10 mouse cellular contexts compared by ENCODE assay signal in the genomic region with DNA sequence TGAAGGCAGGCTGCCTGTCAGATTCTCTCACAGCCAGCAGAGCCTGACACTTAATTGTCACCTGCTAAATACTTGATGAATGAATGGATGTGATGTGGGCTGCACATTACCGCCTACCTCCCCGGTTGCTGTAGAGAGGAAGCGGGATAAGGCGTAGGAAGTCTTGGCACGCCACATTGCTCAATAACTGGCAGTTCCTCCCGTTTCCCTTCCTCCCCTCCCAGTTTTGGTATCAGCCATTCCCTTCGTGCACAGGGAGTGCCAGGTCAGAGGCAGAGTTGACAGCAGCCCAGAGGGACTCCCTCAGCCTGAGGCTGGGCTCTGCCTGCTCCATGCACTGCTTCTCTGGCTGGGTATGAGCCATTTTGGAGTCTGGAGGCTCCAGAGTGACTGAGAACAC. TPM values are rescaled to one million over a fixed set of nuclear protein-coding genes. Genes with fewer than 3 reads are reported as not detected.
DNase-seq lines count a peak whose midpoint lies in the region; ATAC-seq and TF ChIP-seq lines count a peak whose summit lies in the region.
"Had no signal": no experiment of that assay in that cellular context is flagged by ENCODE, and none has a peak within 500 bp of the region (broad histone marks: within the 10 kb centered on the region; RNA-seq: fewer than 3 reads in every experiment).

No protein-coding gene starts in this region.

- H3K9me3 ChIP-seq in hindbrain, embryonic 15.5 days = no peaks in the 10 kb centered on the region
- no peaks in the 10 kb centered on the region for H3K9me3 ChIP-seq in hindbrain, embryonic 11.5 days (ENCODE audit: control insufficient read depth, low read length)
- H3K9me3 ChIP-seq in forebrain, postnatal 0 days (ENCODE audit: low read length) = no peaks in the 10 kb centered on the region
- no peaks in the 10 kb centered on the region for H3K9me3 ChIP-seq in hindbrain, postnatal 0 days (ENCODE audit: low read length)
- H3K9me3 ChIP-seq: embryonic facial prominence, embryonic 12.5 days; liver, embryonic 15.5 days had no signal

- no peaks in the 10 kb centered on the region for H3K36me3 ChIP-seq in hindbrain, embryonic 15.5 days
- no peaks in the 10 kb centered on the region for H3K36me3 ChIP-seq in hindbrain, embryonic 11.5 days (ENCODE audit: control insufficient read depth, insufficient read depth, low read length)
- no peaks in the 10 kb centered on the region for H3K36me3 ChIP-seq in forebrain, postnatal 0 days (ENCODE audit: insufficient read depth)
- no peaks in the 10 kb centered on the region for H3K36me3 ChIP-seq in hindbrain, postnatal 0 days (ENCODE audit: insufficient read depth, low read length)
- H3K36me3 ChIP-seq: embryonic facial prominence, embryonic 12.5 days; liver, embryonic 15.5 days had no signal

- no peak overlapping the region for H3K4me3 ChIP-seq in hindbrain, embryonic 15.5 days
- H3K4me3 ChIP-seq in hindbrain, embryonic 11.5 days (ENCODE audit: low read depth, low read length) = no peak overlapping the region
- no peak overlapping the region for H3K4me3 ChIP-seq in forebrain, postnatal 0 days (ENCODE audit: low read depth, low read length)
- no peak overlapping the region for H3K4me3 ChIP-seq in hindbrain, postnatal 0 days (ENCODE audit: low read length)
- H3K4me3 ChIP-seq: embryonic facial prominence, embryonic 12.5 days; liver, embryonic 15.5 days had no signal

- H3K4me1 ChIP-seq in hindbrain, embryonic 15.5 days (replicated peaks) = peaks cover 6% of the 10 kb centered on the region
- H3K4me1 ChIP-seq in hindbrain, embryonic 11.5 days (replicated peaks; ENCODE audit: control insufficient read depth, insufficient read depth, low read length) = no peaks in the 10 kb centered on the region
- no peaks in the 10 kb centered on the region for H3K4me1 ChIP-seq in forebrain, postnatal 0 days (ENCODE audit: insufficient read depth)
- no peaks in the 10 kb centered on the region for H3K4me1 ChIP-seq in hindbrain, postnatal 0 days (ENCODE audit: insufficient read depth, low read length)
- H3K4me1 ChIP-seq: embryonic facial prominence, embryonic 12.5 days had no signal

- no peak overlapping the region for H3K27ac ChIP-seq in hindbrain, embryonic 15.5 days (replicated peaks)
- H3K27ac ChIP-seq in hindbrain, embryonic 11.5 days (ENCODE audit: low read depth, low read length) = no peak overlapping the region
- 0 out of 2 replicates have a peak overlapping the region, but pooled peaks have one; percentile 29 for H3K27ac ChIP-seq in forebrain, postnatal 0 days (ENCODE audit: low read depth, low read length)
- no peak overlapping the region for H3K27ac ChIP-seq in hindbrain, postnatal 0 days
- H3K27ac ChIP-seq: embryonic facial prominence, embryonic 12.5 days; liver, embryonic 15.5 days had no signal

- peak; percentile 25; the same call in 1 of the 2 replicates for ATAC-seq in hindbrain, embryonic 15.5 days (ENCODE audit: low FRiP score, low read depth)
- ATAC-seq in hindbrain, embryonic 11.5 days (ENCODE audit: low FRiP score) = no peak
- peak; percentile 89 for ATAC-seq in forebrain, postnatal 0 days
- ATAC-seq in hindbrain, postnatal 0 days = no peak

- DNase-seq in hindbrain, embryonic 11.5 days (ENCODE audit: low spot score) = no peak
- DNase-seq in forebrain, postnatal 0 days = peak; percentile 56
- peak; percentile 56 for DNase-seq in heart, postnatal 4 days
- peak; percentile 43 to 58 for DNase-seq in lung, postnatal 4 days
- no peak for DNase-seq in cerebellum, adult 9-11 months
- no peak for DNase-seq in kidney, adult 18-20 months
- DNase-seq in hindbrain, postnatal 0 days (ENCODE audit: low spot score) = no peak

- TF ChIP-seq CTCF in forebrain, postnatal 0 days (IDR thresholded peaks at IDR 0.05; ENCODE audit: low read depth) = no peak
- no peak for TF ChIP-seq CTCF in hindbrain, postnatal 0 days (IDR thresholded peaks at IDR 0.05; ENCODE audit: low read depth)

- H3K27me3 ChIP-seq in hindbrain, embryonic 15.5 days = no peaks in the 10 kb centered on the region
- H3K27me3 ChIP-seq in hindbrain, embryonic 11.5 days (ENCODE audit: control insufficient read depth, insufficient read depth, low read length) = no peaks in the 10 kb centered on the region
- no peaks in the 10 kb centered on the region for H3K27me3 ChIP-seq in forebrain, postnatal 0 days (ENCODE audit: insufficient read depth, low read length)
- no peaks in the 10 kb centered on the region for H3K27me3 ChIP-seq in hindbrain, postnatal 0 days (ENCODE audit: insufficient read depth, low read length)
- H3K27me3 ChIP-seq: embryonic facial prominence, embryonic 12.5 days; liver, embryonic 15.5 days had no signal

- WGBS in hindbrain, embryonic 15.5 days = 65% methylated on average over 7 of the region's 7 CpGs
- 84% methylated on average over 7 of the region's 7 CpGs for WGBS in hindbrain, embryonic 11.5 days
- 24% methylated on average over 7 of the region's 7 CpGs for WGBS in forebrain, postnatal 0 days
- 64% methylated on average over 7 of the region's 7 CpGs for WGBS in hindbrain, postnatal 0 days

- no peak overlapping the region for H3K9ac ChIP-seq in hindbrain, embryonic 15.5 days
- H3K9ac ChIP-seq in hindbrain, embryonic 11.5 days (ENCODE audit: low read depth, low read length) = no peak overlapping the region
- H3K9ac ChIP-seq in forebrain, postnatal 0 days = no peak overlapping the region
- H3K9ac ChIP-seq in hindbrain, postnatal 0 days (replicated peaks; ENCODE audit: low read length) = no peak overlapping the region
- H3K9ac ChIP-seq: embryonic facial prominence, embryonic 12.5 days; liver, embryonic 15.5 days had no signal

- no peak overlapping the region for H3K4me2 ChIP-seq in hindbrain, embryonic 15.5 days
- H3K4me2 ChIP-seq in hindbrain, embryonic 11.5 days (replicated peaks; ENCODE audit: low read depth, low read length) = no peak overlapping the region
- no peak overlapping the region for H3K4me2 ChIP-seq in forebrain, postnatal 0 days (ENCODE audit: low read depth)
- no peak overlapping the region for H3K4me2 ChIP-seq in hindbrain, postnatal 0 days (ENCODE audit: low read depth, low read length)
- H3K4me2 ChIP-seq: embryonic facial prominence, embryonic 12.5 days; liver, embryonic 15.5 days had no signal

RNA-seq across cellular contexts. Expression of gene Artn, which starts 53.1 kb away (rescaled TPM):
- polyA plus RNA-seq in hindbrain, embryonic 15.5 days (2015; fragmentation: Nextera tagmentation; extraction: Ambion mirVana) = 0.87 and 0.92 TPM in 2 replicates
- 1.6 and 1.8 TPM in 2 replicates for polyA plus RNA-seq in hindbrain, embryonic 11.5 days (2014; fragmentation: Nextera tagmentation; extraction: Ambion mirVana)
- total RNA-seq in forebrain, postnatal 0 days (2014; rRNA removed) = 0.62 and 1.0 TPM in 2 replicates
- 0.42 and 0.54 TPM in 2 replicates for polyA plus RNA-seq in forebrain, postnatal 0 days (2015; fragmentation: Nextera tagmentation; extraction: Ambion mirVana)
- under 1 TPM; 0.67 to 0.72 TPM for total RNA-seq in heart, postnatal 4 days (2021)
- total RNA-seq in hindbrain, postnatal 0 days (2014; rRNA removed) = 0.65 and 1.0 TPM in 2 replicates
- 0.48 and 0.59 TPM in 2 replicates for polyA plus RNA-seq in hindbrain, postnatal 0 days (2015; fragmentation: Nextera tagmentation; extraction: Ambion mirVana)

Comparison
In these comparisons a context has a peak if more than half of its experiments do, and no peak if none do; other contexts are left out.
1. ATAC-seq: peak in hindbrain, embryonic 15.5 days (single experiment) and forebrain, postnatal 0 days (single experiment); none in hindbrain, embryonic 11.5 days (single experiment) and hindbrain, postnatal 0 days (single experiment).
2. DNase-seq: peak in forebrain, postnatal 0 days (single experiment), heart, postnatal 4 days (single experiment) and lung, postnatal 4 days (2 of 2); none in hindbrain, embryonic 11.5 days (single experiment), cerebellum, adult 9-11 months (single experiment), kidney, adult 18-20 months (single experiment) and hindbrain, postnatal 0 days (single experiment).